Comparison of ENCODE assay signal across 16 mouse cellular contexts in the genomic region with DNA sequence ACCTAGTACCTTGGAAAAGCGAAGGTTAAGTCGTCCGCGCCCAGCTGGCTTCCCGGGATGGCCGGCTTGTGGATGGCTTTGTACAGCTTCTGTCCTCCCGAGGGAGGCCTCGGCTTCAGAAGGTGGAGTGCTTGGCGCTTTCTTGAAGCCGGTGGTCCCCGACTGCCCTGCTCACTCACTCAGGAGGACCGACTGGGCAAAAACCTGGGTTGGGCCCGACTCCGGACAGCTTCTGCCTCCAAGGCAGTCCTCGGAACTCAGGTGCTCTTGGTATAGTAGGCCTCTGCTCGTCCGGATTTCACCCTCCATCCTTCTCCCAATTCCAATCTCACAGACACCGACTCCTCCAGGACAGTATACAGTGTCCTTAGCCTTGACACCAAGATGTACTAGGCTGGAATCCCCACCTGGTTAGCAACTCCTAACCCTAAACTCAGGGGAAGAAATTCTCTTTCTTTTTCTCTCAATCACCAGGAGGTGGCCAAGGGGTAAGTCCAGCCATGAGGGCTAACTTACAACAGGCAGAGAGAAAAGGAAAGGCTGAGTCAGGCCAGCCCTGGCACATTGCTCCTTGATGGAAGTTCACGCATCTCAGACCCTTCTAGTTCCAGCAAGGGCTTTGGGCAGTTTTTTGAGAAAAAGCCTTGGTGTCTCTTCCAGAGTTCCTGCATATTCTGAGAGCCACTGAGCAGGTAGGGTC. TPM values are rescaled to one million over a fixed set of nuclear protein-coding genes. Genes with fewer than 3 reads are reported as not detected.
A peak's percentile ranks its signal among the peaks of the same experiment; 100 is the strongest.
DNase-seq lines count a peak whose midpoint lies in the region; ATAC-seq and TF ChIP-seq lines count a peak whose summit lies in the region.
"Had no signal": no experiment of that assay in that cellular context is flagged by ENCODE, and none has a peak within 500 bp of the region (broad histone marks: within the 10 kb centered on the region; RNA-seq: fewer than 3 reads in every experiment).

No protein-coding gene starts in this region.

- peaks cover 100% of the 10 kb centered on the region for H3K27me3 ChIP-seq in hindbrain, embryonic 10.5 days (ENCODE audit: insufficient read depth, poor library complexity, severe bottlenecking)
- H3K27me3 ChIP-seq in hindbrain, embryonic 13.5 days: peaks cover 99% of the 10 kb centered on the region
- peaks cover 97% of the 10 kb centered on the region for H3K27me3 ChIP-seq in limb, embryonic 12.5 days
- H3K27me3 ChIP-seq: CH12.LX had no signal

- no peak for TF ChIP-seq POLR2A in brain, embryonic 14.5 days (IDR thresholded peaks at IDR 0.05; ENCODE audit: borderline replicate concordance, extremely low read depth, insufficient read depth, insufficient read length, poor library complexity, severe bottlenecking)

- no peak overlapping the region for H3K9ac ChIP-seq in hindbrain, embryonic 13.5 days
- no peak overlapping the region for H3K9ac ChIP-seq in limb, embryonic 12.5 days (replicated peaks)
- H3K9ac ChIP-seq: intestine, embryonic 15.5 days; midbrain, embryonic 15.5 days had no signal

- TF ChIP-seq CTCF in brain, embryonic 14.5 days (IDR thresholded peaks at IDR 0.05; ENCODE audit: borderline replicate concordance, extremely low read depth, insufficient read depth, insufficient read length): no peak

- peaks cover 33% of the 10 kb centered on the region for H3K4me1 ChIP-seq in hindbrain, embryonic 10.5 days (replicated peaks)
- H3K4me1 ChIP-seq in hindbrain, embryonic 13.5 days (replicated peaks): peaks cover 8% of the 10 kb centered on the region
- H3K4me1 ChIP-seq in limb, embryonic 12.5 days (replicated peaks): peaks cover 38% of the 10 kb centered on the region

- 3% methylated on average over 19 of the region's 19 CpGs for WGBS in hindbrain, embryonic 10.5 days
- 2% methylated on average over 19 of the region's 19 CpGs for WGBS in hindbrain, embryonic 13.5 days
- WGBS in limb, embryonic 12.5 days: 6% methylated on average over 19 of the region's 19 CpGs

- peak overlapping the region; percentile 16 for H3K4me3 ChIP-seq in hindbrain, embryonic 10.5 days
- H3K4me3 ChIP-seq in hindbrain, embryonic 13.5 days: no peak overlapping the region
- H3K4me3 ChIP-seq in limb, embryonic 12.5 days (replicated peaks): peak overlapping the region; percentile 5; the same call in 1 of the 2 replicates
- H3K4me3 ChIP-seq: erythroblast, embryonic 14.5 days; intestine, embryonic 15.5 days; midbrain, embryonic 15.5 days had no signal

- H3K36me3 ChIP-seq in hindbrain, embryonic 10.5 days: no peaks in the 10 kb centered on the region
- H3K36me3 ChIP-seq in hindbrain, embryonic 13.5 days: no peaks in the 10 kb centered on the region
- H3K36me3 ChIP-seq in limb, embryonic 12.5 days: no peaks in the 10 kb centered on the region
- H3K36me3 ChIP-seq: intestine, embryonic 15.5 days; midbrain, embryonic 15.5 days had no signal

- no peak for ATAC-seq in hindbrain, embryonic 13.5 days (ENCODE audit: low FRiP score)
- ATAC-seq in limb, embryonic 12.5 days (ENCODE audit: insufficient number of reproducible peaks, insufficient read depth, low FRiP score, low TSS enrichment, low read depth): no peak
- ATAC-seq in granulocyte monocyte progenitor cell, adult 5-6 weeks (replicated peaks; ENCODE audit: poor library complexity, severe bottlenecking): no peak
- ATAC-seq: intestine, embryonic 15.5 days; lung, postnatal 0 days; midbrain, embryonic 15.5 days had no signal

- DNase-seq in hindbrain, embryonic 10.5 days (ENCODE audit: low spot score): peak; percentile 40
- DNase-seq in brain, embryonic 14.5 days (ENCODE audit: low read depth): peak; percentile 5
- DNase-seq in embryo, embryonic 11 days: peak; percentile 22
- DNase-seq in adrenal gland, adult 8-10 months: no peak
- DNase-seq: cerebellum, adult 9-11 months had no signal

- no peak overlapping the region for H3K4me2 ChIP-seq in hindbrain, embryonic 13.5 days
- H3K4me2 ChIP-seq in limb, embryonic 12.5 days: peak overlapping the region; percentile 53
- H3K4me2 ChIP-seq: midbrain, embryonic 15.5 days had no signal

- no peak overlapping the region for H3K27ac ChIP-seq in hindbrain, embryonic 10.5 days
- H3K27ac ChIP-seq in hindbrain, embryonic 13.5 days: no peak overlapping the region
- no peak overlapping the region for H3K27ac ChIP-seq in limb, embryonic 12.5 days
- H3K27ac ChIP-seq: intestine, embryonic 15.5 days; midbrain, embryonic 15.5 days had no signal

- no peaks in the 10 kb centered on the region for H3K9me3 ChIP-seq in hindbrain, embryonic 10.5 days
- H3K9me3 ChIP-seq in hindbrain, embryonic 13.5 days: no peaks in the 10 kb centered on the region
- no peaks in the 10 kb centered on the region for H3K9me3 ChIP-seq in limb, embryonic 12.5 days
- H3K9me3 ChIP-seq: intestine, embryonic 15.5 days; midbrain, embryonic 15.5 days had no signal

RNA-seq across cellular contexts. Expression of a gene that starts 7.1 kb away (rescaled TPM):
- 5.4 and 5.6 TPM in 2 replicates for polyA plus RNA-seq in hindbrain, embryonic 10.5 days (2016; fragmentation: Nextera tagmentation; extraction: Ambion mirVana)
- 1.0 and 1.1 TPM in 2 replicates for polyA plus RNA-seq in hindbrain, embryonic 13.5 days (2015; fragmentation: Nextera tagmentation; extraction: Ambion mirVana)
- polyA plus RNA-seq in brain, embryonic 14.5 days (2012; rRNA removed): 1.3 and 3.1 TPM in 2 replicates
- polyA plus RNA-seq in limb, embryonic 12.5 days (2016; fragmentation: Nextera tagmentation; extraction: Ambion mirVana): 11.0 and 12.3 TPM in 2 replicates
- total RNA-seq in adrenal gland, adult 8-10 months (2022): under 1 TPM in 1 of 4 experiments, not detected in 3; 0.17 TPM
- not detected in 2 replicates for total RNA-seq in granulocyte monocyte progenitor cell, adult 5-6 weeks (2014; fragmentation: Nextera tagmentation)
- total RNA-seq in granulocyte monocyte progenitor cell, adult 5-6 weeks (2017): not detected in 2 replicates
- total RNA-seq: liver, adult 2 months had no signal
- polyA plus RNA-seq: erythroblast, embryonic 14.5 days; large intestine, adult 2 months; liver, adult 2 months; lung, postnatal 0 days; neural tube, embryonic 14.5 days had no signal
